Mouse (Mus musculus) neural tube, embryonic 11.5 days (tissue): ENCODE results near the gene Car5a. TPM values are rescaled to one million over a fixed set of nuclear protein-coding genes. Genes with fewer than 3 reads are reported as not detected.

Source experiments
- ATAC-seq: fragments of 200-750 bp; cut with Nextera tagmentation; 2 replicates; pipeline ENCODE4 v1.8.0; 2017; ENCODE audit warnings: moderate number of reproducible peaks, mild to moderate bottlenecking, moderate TSS enrichment, moderate library complexity; ENCODE audit not compliant: insufficient read depth, low FRiP score, low TSS enrichment
- DNase-seq: peaks from one replicate; pipeline ENCODE4 v3.0.0-alpha.2; 2015; ENCODE audit warnings: low spot score
- H3K27ac ChIP-seq: fragments of 300-500 bp; sonication (generic); 2 replicates; pipeline ENCODE4 v1.5.1; 2014; ENCODE audit warnings: low read depth, mild to moderate bottlenecking, low read length
- H3K27me3 ChIP-seq: fragments of 300-500 bp; sonication (generic); 2 replicates; pipeline ENCODE4 v1.6.1; 2014; ENCODE audit warnings: mild to moderate bottlenecking, low read length, mixed read lengths; ENCODE audit not compliant: control insufficient read depth, insufficient read depth
- H3K36me3 ChIP-seq: fragments of 300-500 bp; sonication (generic); 2 replicates; pipeline ENCODE4 v1.6.1; 2014; ENCODE audit warnings: mild to moderate bottlenecking, low read length, moderate library complexity, mixed read lengths; ENCODE audit not compliant: control insufficient read depth, insufficient read depth
- H3K4me1 ChIP-seq: fragments of 300-500 bp; sonication (generic); 2 replicates; pipeline ENCODE4 v1.6.1; 2014; ENCODE audit warnings: low read length, mixed read lengths; ENCODE audit not compliant: control insufficient read depth, insufficient read depth
- H3K4me2 ChIP-seq: fragments of 300-500 bp; sonication (generic); 2 replicates; pipeline ENCODE4 v1.6.1; 2014; ENCODE audit warnings: low read depth, mild to moderate bottlenecking, moderate library complexity
- H3K4me3 ChIP-seq: fragments of 300-500 bp; sonication (generic); 2 replicates; pipeline ENCODE4 v1.5.1; 2014; ENCODE audit warnings: low read depth, low read length
- H3K9ac ChIP-seq: fragments of 300-500 bp; sonication (generic); 2 replicates; pipeline ENCODE4 v1.6.1; 2014; ENCODE audit warnings: mild to moderate bottlenecking, low read length
- H3K9me3 ChIP-seq: fragments of 300-500 bp; sonication (generic); 2 replicates; pipeline ENCODE4 v1.6.1; 2016; ENCODE audit warnings: low read length; ENCODE audit not compliant: control insufficient read depth
- WGBS: fragments of 180-500 bp; shearing (Covaris S2); extraction: QIAGEN DNeasy Blood & Tissue Kit; methylation state at CpG from one replicate; pipeline ENCODE4 v1.1.7; 2014; 5-methylcytosine and 5-hydroxymethylcytosine counted together
- polyA plus RNA-seq: library from polyadenylated mRNA; unstranded; fragments of >200 nt; fragmentation: Nextera tagmentation; extraction: Ambion mirVana; gene quantifications from 2 replicates; pipeline ENCODE4 v1.2.1, GENCODE M21; 2014

Car5a gene
- polyA plus RNA-seq, 1 experiment from 2014 or later: not detected

- H3K4me3 ChIP-seq: no peak overlapping the region
- no peaks in the 10 kb centered on the region for H3K9me3 ChIP-seq
- no peak overlapping the region for H3K4me2 ChIP-seq
- ATAC-seq (no peak), DNase-seq (no peak)
- H3K27ac ChIP-seq: no peak overlapping the region
- no peak overlapping the region for H3K9ac ChIP-seq
- 70% methylated on average over 8 of the region's 8 CpGs for WGBS
- peaks cover 13% of the 10 kb centered on the region for H3K4me1 ChIP-seq
- no peaks in the 10 kb centered on the region for H3K36me3 ChIP-seq
- H3K27me3 ChIP-seq: no peaks in the 10 kb centered on the region
Observed at GRCm38 (mm10) chr8:121908378-121909147, 36.1 kb downstream of the Car5a start.

- Histone ChIP-seq H3K4me1 (peaks cover 13% of the 10 kb centered on the region), H3K4me2 (peak within 1 kb of the TSS; percentile 95), H3K36me3 (no peaks in the 10 kb centered on the region), H3K27ac (no peak within 1 kb of the TSS), H3K9me3 (no peaks in the 10 kb centered on the region), H3K27me3 (no peaks in the 10 kb centered on the region), H3K4me3 (peak within 1 kb of the TSS; percentile 78), H3K9ac (peak within 1 kb of the TSS; percentile 75)
- WGBS: 0% methylated on average over 54 of the region's 61 CpGs
- DNase-seq (peak; percentile 98), ATAC-seq (peak; percentile 87)
Observed at GRCm38 (mm10) chr8:121907587-121908248, 37.0 kb downstream of the Car5a start, which contains the start of gene Slc7a5. Gene Slc7a5, minus strand, starts transcription at chr8:121907694.

DNA sequence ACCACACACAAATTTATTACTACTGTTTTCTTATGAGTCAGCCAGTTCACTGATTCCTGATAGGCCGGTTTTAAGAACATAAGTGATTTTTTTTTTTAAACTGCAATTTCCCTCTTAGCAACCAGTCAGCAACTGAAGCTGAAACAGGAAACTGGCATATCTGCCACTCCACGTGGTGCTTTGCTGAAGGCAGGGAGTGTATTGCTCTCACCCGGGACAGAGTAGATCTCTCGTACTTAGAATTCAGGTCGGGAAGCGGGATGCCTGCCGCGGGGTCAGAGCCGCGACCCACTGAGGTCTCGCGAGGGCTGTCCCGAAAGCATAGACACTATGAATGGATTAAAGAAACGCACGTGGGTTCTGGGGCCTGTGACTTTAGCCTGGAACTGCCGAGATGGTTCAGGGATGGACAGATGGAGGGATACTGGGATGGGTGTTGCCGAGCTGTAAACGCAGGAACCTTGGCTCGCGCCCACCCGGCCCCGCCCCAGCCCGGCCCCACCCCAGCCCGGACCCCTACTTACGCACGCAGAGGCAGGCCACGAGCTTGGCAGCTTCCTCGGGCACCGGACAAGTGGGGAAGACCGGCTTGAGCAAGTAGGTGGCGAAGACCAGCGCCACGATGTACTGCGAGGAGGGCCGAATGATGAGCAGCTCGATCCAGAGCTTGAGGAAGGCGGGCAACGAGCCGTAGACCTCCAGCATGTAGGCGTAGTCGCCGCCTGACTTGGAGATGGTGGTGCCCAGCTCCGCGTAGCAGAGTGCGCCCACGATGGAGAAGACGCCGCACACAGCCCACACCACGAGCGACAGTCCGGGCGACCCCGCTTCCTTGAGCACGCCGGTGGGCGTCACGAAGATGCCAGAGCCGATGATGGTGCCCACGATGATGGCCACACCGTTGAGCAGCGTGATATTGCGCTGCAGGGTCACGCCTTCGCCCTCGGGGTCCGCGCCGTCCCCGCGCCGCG, 37.9 kb downstream of the Car5a start:
- Histone ChIP-seq H3K4me3 (peak overlapping the region; percentile 78), H3K4me1 (peaks cover 15% of the 10 kb centered on the region), H3K9me3 (no peaks in the 10 kb centered on the region), H3K27me3 (no peaks in the 10 kb centered on the region), H3K4me2 (peak overlapping the region; percentile 95), H3K27ac (no peak overlapping the region), H3K36me3 (no peaks in the 10 kb centered on the region), H3K9ac (peak overlapping the region; percentile 75)
- DNase-seq: peak; percentile 66
- peak; percentile 63 for ATAC-seq
- WGBS: under 1% methylated on average over 71 of the region's 72 CpGs

DNA sequence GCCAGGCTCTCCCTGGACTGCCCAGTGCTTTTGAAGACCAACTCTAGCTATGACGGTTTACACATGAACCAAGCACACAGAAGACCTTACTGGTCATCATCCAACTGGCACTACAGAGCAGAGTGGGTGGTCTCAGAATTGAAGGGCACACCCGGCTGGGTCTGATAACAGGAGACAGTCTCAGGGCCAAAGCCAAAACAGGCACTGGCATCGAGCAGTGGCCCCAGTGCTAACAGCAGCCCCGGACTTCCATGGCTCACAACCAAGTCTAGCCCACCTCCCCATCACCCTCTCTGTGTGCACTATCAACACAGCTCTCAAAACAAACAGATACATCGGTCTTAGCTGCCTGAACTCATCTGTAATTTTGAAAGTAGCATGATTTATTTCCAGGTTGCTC, 38.8 kb downstream of the Car5a start:
- DNase-seq (no peak), ATAC-seq (no peak)
- peak overlapping the region; percentile 8; the same call in 1 of the 2 replicates for H3K9ac ChIP-seq
- no peaks in the 10 kb centered on the region for H3K27me3 ChIP-seq
- no peak overlapping the region for H3K27ac ChIP-seq
- peak overlapping the region; percentile 78 for H3K4me3 ChIP-seq
- H3K36me3 ChIP-seq: no peaks in the 10 kb centered on the region
- no peaks in the 10 kb centered on the region for H3K9me3 ChIP-seq
- peaks cover 16% of the 10 kb centered on the region for H3K4me1 ChIP-seq
- WGBS: 40% methylated on average over 5 of the region's 5 CpGs
- peak overlapping the region; percentile 95 for H3K4me2 ChIP-seq

DNA sequence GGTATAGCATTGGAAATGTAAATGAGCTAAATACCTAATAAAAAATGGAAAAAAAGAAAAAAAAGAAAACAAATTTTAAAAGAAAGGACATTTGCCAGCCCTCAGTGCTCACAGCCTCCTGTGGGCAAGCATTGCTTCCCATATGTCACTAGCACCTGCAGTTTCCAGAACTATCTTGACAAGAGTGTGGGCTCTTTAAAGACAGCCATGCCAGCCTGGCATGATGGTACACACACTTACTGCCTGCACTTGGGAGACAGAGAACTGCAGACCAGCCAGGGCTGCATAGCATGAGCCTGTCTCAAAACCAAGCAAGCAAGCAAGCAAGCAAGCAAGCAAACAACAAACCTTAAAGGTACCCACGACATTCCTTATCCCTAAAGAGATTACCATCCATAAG, 39.3 kb downstream of the Car5a start:
- H3K4me2 ChIP-seq: peak overlapping the region; percentile 95
- H3K9me3 ChIP-seq: no peaks in the 10 kb centered on the region
- no peak overlapping the region; the same call in 1 of the 2 replicates for H3K9ac ChIP-seq

DNA sequence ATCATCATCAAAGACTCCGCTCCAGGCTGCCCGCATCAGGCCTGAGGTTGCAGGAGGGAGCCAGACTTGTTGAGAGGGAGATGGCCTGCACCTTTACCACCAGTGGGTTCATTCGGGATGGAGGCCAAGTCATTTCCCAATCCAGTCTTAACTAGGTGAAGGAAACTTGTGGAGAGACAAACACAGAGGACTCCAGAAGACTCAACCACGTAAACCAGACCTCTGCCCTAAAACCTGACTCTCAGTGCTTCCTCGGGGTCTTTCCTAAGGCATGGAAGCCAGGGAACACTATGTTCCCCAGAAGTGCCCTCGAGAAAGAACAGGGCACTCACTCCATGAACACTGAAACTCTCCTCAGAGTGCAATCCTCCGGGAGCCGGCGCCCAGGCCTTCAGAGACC, 39.7 kb downstream of the Car5a start:
- Histone ChIP-seq H3K4me2 (no peak overlapping the region; the same call in 1 of the 2 replicates), H3K4me1 (peaks cover 16% of the 10 kb centered on the region), H3K4me3 (no peak overlapping the region), H3K27ac (no peak overlapping the region), H3K9me3 (no peaks in the 10 kb centered on the region), H3K9ac (no peak overlapping the region), H3K36me3 (no peaks in the 10 kb centered on the region), H3K27me3 (no peaks in the 10 kb centered on the region)
- ATAC-seq (no peak), DNase-seq (no peak)
- WGBS: 87% methylated on average over 9 of the region's 9 CpGs

More for the DNA sequence above, 39.3 kb downstream of the Car5a start:
- Histone ChIP-seq H3K27me3 (no peaks in the 10 kb centered on the region), H3K4me3 (peak overlapping the region; percentile 78; the same call in 1 of the 2 replicates), H3K27ac (no peak overlapping the region), H3K4me1 (peaks cover 16% of the 10 kb centered on the region), H3K36me3 (no peaks in the 10 kb centered on the region)
- 82% methylated on average over 1 of the region's 1 CpGs for WGBS
- DNase-seq: no peak
- ATAC-seq: no peak

DNA sequence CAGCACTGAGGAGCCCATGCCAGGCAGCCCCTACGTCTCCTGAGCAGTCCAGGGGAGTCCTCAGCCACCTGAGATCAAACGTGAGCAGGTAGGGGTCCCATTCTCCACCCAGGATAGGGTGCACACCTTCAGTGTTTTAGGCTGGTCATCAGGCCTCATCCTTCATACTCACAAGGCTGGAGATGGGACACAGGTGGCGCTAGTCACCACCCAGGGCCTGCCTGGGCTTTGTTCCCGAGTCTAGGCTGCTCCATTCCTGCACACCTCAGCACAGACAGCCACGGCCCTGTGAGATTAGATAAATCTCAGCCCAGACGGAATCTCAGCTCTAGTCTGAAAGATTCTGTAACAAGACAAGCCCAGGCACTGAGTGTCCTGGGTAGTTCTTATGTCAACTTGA, 40.7 kb downstream of the Car5a start:
- Histone ChIP-seq H3K36me3 (no peaks in the 10 kb centered on the region), H3K4me2 (no peak overlapping the region; the same call in 1 of the 2 replicates), H3K27ac (no peak overlapping the region), H3K4me3 (no peak overlapping the region), H3K4me1 (peaks cover 18% of the 10 kb centered on the region), H3K9me3 (no peaks in the 10 kb centered on the region), H3K27me3 (no peaks in the 10 kb centered on the region), H3K9ac (no peak overlapping the region)
- no peak for ATAC-seq
- 72% methylated on average over 6 of the region's 6 CpGs for WGBS
- no peak for DNase-seq

DNA sequence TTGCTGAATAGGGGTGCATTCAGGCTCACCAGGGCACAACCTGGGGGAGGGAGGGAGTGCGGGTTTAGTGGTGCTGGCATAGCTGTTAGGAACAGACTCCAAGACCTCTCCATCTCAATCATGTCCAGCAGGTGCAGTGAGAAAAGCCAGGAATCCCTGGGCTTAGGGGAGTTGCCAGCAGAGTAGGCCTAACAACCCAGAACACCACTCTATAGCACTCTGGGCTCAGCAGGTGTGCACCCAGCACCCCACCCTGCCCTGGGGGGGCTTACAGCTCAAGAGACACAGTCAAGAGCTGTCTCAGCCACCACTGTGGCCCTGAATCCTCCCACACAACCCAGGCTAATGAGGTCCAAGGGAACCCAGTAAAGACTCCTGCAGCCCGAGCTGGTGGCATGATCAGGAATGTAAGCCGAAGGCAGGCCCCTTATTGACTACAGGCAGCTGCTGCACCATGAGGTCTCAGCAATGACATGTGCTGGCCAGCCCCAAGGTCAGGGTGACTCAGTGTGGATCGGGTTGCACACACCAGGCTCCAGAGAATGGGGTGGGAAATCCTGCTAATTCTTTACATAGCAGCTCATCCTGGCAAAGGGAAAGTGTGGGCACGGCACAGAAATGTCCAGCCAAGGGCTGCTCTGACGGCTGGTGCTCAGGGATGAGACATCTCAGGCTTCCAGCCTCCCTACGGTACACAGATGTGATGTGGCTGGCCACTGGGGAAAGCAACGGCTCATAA, 43.0 kb downstream of the Car5a start:
- Histone ChIP-seq H3K4me3 (no peak overlapping the region), H3K4me2 (no peak overlapping the region), H3K9me3 (no peaks in the 10 kb centered on the region), H3K27ac (no peak overlapping the region), H3K4me1 (peaks cover 35% of the 10 kb centered on the region), H3K27me3 (no peaks in the 10 kb centered on the region), H3K9ac (no peak overlapping the region; the same call in 1 of the 2 replicates), H3K36me3 (no peaks in the 10 kb centered on the region)
- WGBS: 46% methylated on average over 8 of the region's 8 CpGs
- no peak for ATAC-seq
- no peak for DNase-seq
